25 mouse cellular contexts compared by ENCODE assay signal in the genomic region with DNA sequence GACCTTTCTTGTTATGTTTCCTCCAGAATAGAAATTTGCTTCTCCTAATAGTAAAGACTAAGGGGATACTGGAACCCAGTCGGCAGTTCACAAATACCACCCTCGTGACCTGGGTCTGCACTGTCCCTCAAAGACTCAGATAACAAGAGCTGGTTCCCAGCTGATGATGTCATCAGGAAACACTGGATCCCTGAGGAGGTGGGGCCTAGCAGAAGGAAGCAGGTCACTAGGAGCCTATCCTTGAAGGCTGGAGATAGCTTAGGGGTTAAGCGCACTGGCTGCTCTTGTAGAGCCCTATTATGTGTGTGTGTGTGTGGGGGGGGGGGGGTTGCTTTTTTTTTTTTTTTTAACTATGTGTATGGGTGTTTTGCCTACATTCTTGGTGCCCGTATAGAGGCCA. TPM values are rescaled to one million over a fixed set of nuclear protein-coding genes. Genes with fewer than 3 reads are reported as not detected.
A peak's percentile ranks its signal among the peaks of the same experiment; 100 is the strongest.
DNase-seq lines count a peak whose midpoint lies in the region; ATAC-seq and TF ChIP-seq lines count a peak whose summit lies in the region.
"Had no signal": no experiment of that assay in that cellular context is flagged by ENCODE, and none has a peak within 500 bp of the region (broad histone marks: within the 10 kb centered on the region; RNA-seq: fewer than 3 reads in every experiment).

No protein-coding gene starts in this region.

- 23% methylated on average over 4 of the region's 4 CpGs for WGBS in heart, embryonic 14.5 days
- 56% methylated on average over 4 of the region's 4 CpGs for WGBS in intestine, embryonic 15.5 days
- WGBS in stomach, postnatal 0 days: 65% methylated on average over 4 of the region's 4 CpGs

- no peak overlapping the region for H3K4me3 ChIP-seq in heart, embryonic 14.5 days (ENCODE audit: control insufficient read depth in 1 of 2, insufficient read depth in 1 of 2, low read depth in 1 of 2, low read length in 2 of 2)
- no peak overlapping the region for H3K4me3 ChIP-seq in intestine, embryonic 15.5 days (replicated peaks)
- no peak overlapping the region for H3K4me3 ChIP-seq in stomach, postnatal 0 days (ENCODE audit: low read depth, low read length)
- H3K4me3 ChIP-seq: embryonic facial prominence, embryonic 10.5 days; heart, embryonic 10.5 days; hindbrain, embryonic 15.5 days; kidney, embryonic 15.5 days; limb, embryonic 13.5 days; liver, embryonic 13.5 days; midbrain, embryonic 13.5 days had no signal

- H3K9ac ChIP-seq in heart, embryonic 14.5 days (ENCODE audit: low read length): no peak overlapping the region
- H3K9ac ChIP-seq in intestine, embryonic 15.5 days: no peak overlapping the region
- H3K9ac ChIP-seq in stomach, postnatal 0 days (ENCODE audit: low read length): no peak overlapping the region
- H3K9ac ChIP-seq: hindbrain, embryonic 15.5 days; kidney, embryonic 15.5 days; limb, embryonic 13.5 days; liver, embryonic 13.5 days; midbrain, embryonic 13.5 days had no signal

- TF ChIP-seq EP300 in stomach, postnatal 0 days (optimal IDR thresholded peaks at IDR 0.05): no peak

- peak; percentile 50; the same call in 1 of the 2 replicates for ATAC-seq in heart, embryonic 14.5 days (ENCODE audit: insufficient number of reproducible peaks, insufficient read depth, low FRiP score, low read depth)
- peak; percentile 83 for ATAC-seq in intestine, embryonic 15.5 days
- ATAC-seq in stomach, postnatal 0 days (ENCODE audit: low FRiP score, low TSS enrichment): peak; percentile 68
- no peak for ATAC-seq in frontal cortex, adult (ENCODE audit: low TSS enrichment)
- ATAC-seq: forebrain, embryonic 16.5 days; midbrain, embryonic 13.5 days had no signal

- H3K9me3 ChIP-seq in heart, embryonic 14.5 days (ENCODE audit: control insufficient read depth, low read length): no peaks in the 10 kb centered on the region
- no peaks in the 10 kb centered on the region for H3K9me3 ChIP-seq in intestine, embryonic 15.5 days
- no peaks in the 10 kb centered on the region for H3K9me3 ChIP-seq in stomach, postnatal 0 days (ENCODE audit: control insufficient read depth, low read length)
- H3K9me3 ChIP-seq: embryonic facial prominence, embryonic 10.5 days; heart, embryonic 10.5 days; hindbrain, embryonic 15.5 days; kidney, embryonic 15.5 days; limb, embryonic 13.5 days; liver, embryonic 13.5 days; midbrain, embryonic 13.5 days had no signal

- H3K4me1 ChIP-seq in heart, embryonic 14.5 days (ENCODE audit: control insufficient read depth in 2 of 2, insufficient read depth in 2 of 2, low read length in 2 of 2): peaks cover 2 to 10% of the 10 kb centered on the region in 2 experiments; a peak in 2 of 4 replicates
- H3K4me1 ChIP-seq in intestine, embryonic 15.5 days (replicated peaks): no peaks in the 10 kb centered on the region
- H3K4me1 ChIP-seq in stomach, postnatal 0 days (replicated peaks; ENCODE audit: control insufficient read depth, insufficient read depth): no peaks in the 10 kb centered on the region
- H3K4me1 ChIP-seq: embryonic facial prominence, embryonic 10.5 days; hindbrain, embryonic 15.5 days; kidney, embryonic 15.5 days; limb, embryonic 13.5 days; midbrain, embryonic 13.5 days had no signal

- H3K4me2 ChIP-seq in heart, embryonic 14.5 days (ENCODE audit: low read length): no peak overlapping the region
- H3K4me2 ChIP-seq in intestine, embryonic 15.5 days (replicated peaks): no peak overlapping the region
- H3K4me2 ChIP-seq in stomach, postnatal 0 days (replicated peaks; ENCODE audit: low read depth): no peak overlapping the region
- H3K4me2 ChIP-seq: hindbrain, embryonic 15.5 days; kidney, embryonic 15.5 days; limb, embryonic 13.5 days; liver, embryonic 13.5 days; midbrain, embryonic 13.5 days had no signal

- TF ChIP-seq CTCF in stomach, postnatal 0 days (IDR thresholded peaks at IDR 0.05; ENCODE audit: low read depth): no peak

- DNase-seq in heart, postnatal 25 days (ENCODE audit: low spot score): no peak
- DNase-seq in MN1 (ENCODE audit: low spot score) (peak; percentile 63), liver (no peak)
- peak; percentile 19 for DNase-seq in stomach, postnatal 0 days (ENCODE audit: low spot score)
- DNase-seq: adrenal gland, postnatal 10 days; cerebellum, adult 18-20 months; cerebellum, postnatal 25 days; gastrocnemius, postnatal 36 days; kidney, adult 11 months; kidney, postnatal 36 days; layer of hippocampus, postnatal 36 days; liver, embryonic 13.5 days; lung, adult 2 months; right cerebral cortex, postnatal 14 days; thymus, postnatal 36 days had no signal

- intact Hi-C loops in heart, postnatal 25 days (cut with DNase I): no loop called here

- peak overlapping the region in 1 of 2 experiments; percentile 28; a peak in 1 of 4 replicates for H3K27ac ChIP-seq in heart, embryonic 14.5 days (replicated peaks in 1 of 2; ENCODE audit: control insufficient read depth in 1 of 2, insufficient read depth in 1 of 2, low read depth in 2 of 2, low read length in 2 of 2)
- H3K27ac ChIP-seq in intestine, embryonic 15.5 days: no peak overlapping the region
- H3K27ac ChIP-seq in stomach, postnatal 0 days (replicated peaks): no peak overlapping the region
- H3K27ac ChIP-seq: embryonic facial prominence, embryonic 10.5 days; heart, embryonic 10.5 days; hindbrain, embryonic 15.5 days; kidney, embryonic 15.5 days; limb, embryonic 13.5 days; liver, embryonic 13.5 days; midbrain, embryonic 13.5 days had no signal

- H3K36me3 ChIP-seq in heart, embryonic 14.5 days (ENCODE audit: control insufficient read depth, insufficient read depth, low read length): peaks cover 66% of the 10 kb centered on the region
- H3K36me3 ChIP-seq in intestine, embryonic 15.5 days: peaks cover 16% of the 10 kb centered on the region
- H3K36me3 ChIP-seq in stomach, postnatal 0 days (ENCODE audit: control insufficient read depth, insufficient read depth, low read length): peaks cover 8% of the 10 kb centered on the region; the same call in 1 of the 2 replicates

- H3K27me3 ChIP-seq in heart, embryonic 14.5 days (ENCODE audit: control insufficient read depth, insufficient read depth, low read length): no peaks in the 10 kb centered on the region
- H3K27me3 ChIP-seq in intestine, embryonic 15.5 days (replicated peaks): no peaks in the 10 kb centered on the region
- no peaks in the 10 kb centered on the region for H3K27me3 ChIP-seq in stomach, postnatal 0 days (ENCODE audit: control insufficient read depth, insufficient read depth, low read length)
- H3K27me3 ChIP-seq: hindbrain, embryonic 15.5 days; kidney, embryonic 15.5 days; limb, embryonic 13.5 days; liver, embryonic 13.5 days; midbrain, embryonic 13.5 days had no signal

RNA-seq across cellular contexts. Expression of gene Mphosph9, which starts 27.6 kb away (rescaled TPM):
- 11.7 and 14.4 TPM in 2 replicates for polyA plus RNA-seq in heart, embryonic 14.5 days (2014; fragmentation: Nextera tagmentation; extraction: Ambion mirVana)
- 1 to 10 TPM; 4.0 to 4.6 TPM for total RNA-seq in heart, postnatal 25 days (2021)
- polyA plus RNA-seq in intestine, embryonic 15.5 days (2015; fragmentation: Nextera tagmentation; extraction: Ambion mirVana): 8.0 and 10.3 TPM in 2 replicates
- 2.2 and 2.9 TPM in 2 replicates for polyA plus RNA-seq in stomach, postnatal 0 days (2015; fragmentation: Nextera tagmentation; extraction: Ambion mirVana)

RNA-seq across cellular contexts. Expression of gene 2810006K23Rik, which starts 27.8 kb away (rescaled TPM):
- polyA plus RNA-seq in heart, embryonic 14.5 days (2014; fragmentation: Nextera tagmentation; extraction: Ambion mirVana): 14.3 and 15.5 TPM in 2 replicates
- total RNA-seq in heart, postnatal 25 days (2021): 10 to 100 TPM; 10.5 to 13.6 TPM
- polyA plus RNA-seq in intestine, embryonic 15.5 days (2015; fragmentation: Nextera tagmentation; extraction: Ambion mirVana): 13.4 and 15.5 TPM in 2 replicates
- 6.4 and 6.9 TPM in 2 replicates for polyA plus RNA-seq in stomach, postnatal 0 days (2015; fragmentation: Nextera tagmentation; extraction: Ambion mirVana)

RNA-seq across cellular contexts. Expression of gene Pitpnm2, which starts 50.6 kb away (rescaled TPM):
- polyA plus RNA-seq in heart, embryonic 14.5 days (2014; fragmentation: Nextera tagmentation; extraction: Ambion mirVana): 10.2 and 12.0 TPM in 2 replicates
- 10 to 100 TPM; 42.5 to 50.9 TPM for total RNA-seq in heart, postnatal 25 days (2021)
- 3.1 and 3.8 TPM in 2 replicates for polyA plus RNA-seq in intestine, embryonic 15.5 days (2015; fragmentation: Nextera tagmentation; extraction: Ambion mirVana)
- polyA plus RNA-seq in stomach, postnatal 0 days (2015; fragmentation: Nextera tagmentation; extraction: Ambion mirVana): 1.8 and 2.3 TPM in 2 replicates

Comparison
In these comparisons a context has a peak if more than half of its experiments do, and no peak if none do; other contexts are left out.
1. DNase-seq: peak in MN1 (single experiment) and stomach, postnatal 0 days (single experiment); none in heart, postnatal 25 days (single experiment) and liver (single experiment).